Mouse (Mus musculus): ENCODE data around the gene Srgap1. TPM values are rescaled to one million over a fixed set of nuclear protein-coding genes. Genes with fewer than 3 reads are reported as not detected.
A peak's percentile ranks its signal among the peaks of the same experiment; 100 is the strongest.

Srgap1 gene
- polyA plus RNA-seq, 3 experiments from 2014 or later, result 0.09 TPM; not detected in 2

DNA sequence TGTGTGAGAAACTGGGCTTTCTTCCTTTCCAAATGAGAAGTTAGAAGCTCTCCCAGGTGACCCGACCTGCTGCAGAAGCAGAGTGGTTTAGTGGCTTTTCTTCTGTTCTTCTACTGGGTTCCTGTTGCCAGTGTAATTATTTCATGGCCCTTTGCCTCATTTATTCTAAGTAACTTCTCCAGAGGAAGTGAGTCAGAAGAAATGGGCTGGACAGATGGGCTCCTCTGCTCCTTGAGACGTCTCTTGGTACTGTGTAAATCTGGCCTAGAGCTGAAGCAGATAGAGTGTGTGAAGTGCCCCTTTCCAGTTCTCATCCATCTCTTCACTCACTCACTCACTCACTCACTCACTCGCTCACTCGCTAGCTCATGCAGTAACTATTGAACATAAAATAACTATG is 290.4 kb downstream of the Srgap1 start:
- ATAC-seq, result no peak

DNA sequence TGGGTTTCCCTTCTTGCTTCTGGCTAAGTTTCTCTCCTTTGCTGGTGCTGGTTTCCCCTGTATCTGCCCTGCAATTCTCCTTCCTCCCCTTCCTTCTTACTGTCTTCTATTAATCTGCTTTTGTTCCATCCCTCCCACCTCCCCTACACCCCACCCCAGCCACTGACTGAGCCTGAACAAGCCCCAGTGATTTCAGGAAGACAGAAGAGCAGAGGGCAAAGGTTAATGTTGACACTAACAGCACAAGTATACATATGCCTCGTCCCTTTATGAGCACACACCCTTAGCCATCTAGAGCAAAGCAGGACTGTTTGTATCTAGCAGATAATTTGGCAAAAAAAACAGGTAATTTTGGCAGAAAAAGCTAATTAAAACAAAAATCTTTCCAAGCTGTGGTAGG is 291.3 kb downstream of the Srgap1 start:
- no peak for ATAC-seq

DNA sequence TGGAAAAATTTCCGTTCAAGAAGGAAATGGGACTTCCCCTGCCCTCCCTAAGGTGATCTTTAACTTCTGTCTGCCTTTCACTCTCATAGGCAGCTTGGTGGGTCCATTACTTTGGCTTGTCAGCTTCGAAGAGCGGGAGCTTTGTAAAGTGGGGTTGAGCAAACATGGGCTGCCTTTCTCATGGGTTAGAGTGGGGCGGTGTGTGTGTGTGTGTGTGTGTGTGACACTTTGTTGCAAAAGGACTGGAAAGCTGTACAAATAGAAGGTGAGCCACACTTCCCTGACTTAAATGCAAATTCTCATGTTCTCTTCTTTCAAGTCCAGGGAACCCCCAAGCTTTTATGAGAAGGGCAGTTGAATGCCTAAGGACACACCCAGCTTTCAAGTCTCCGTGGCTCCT is 292.9 kb downstream of the Srgap1 start:
- no peak for ATAC-seq

DNA sequence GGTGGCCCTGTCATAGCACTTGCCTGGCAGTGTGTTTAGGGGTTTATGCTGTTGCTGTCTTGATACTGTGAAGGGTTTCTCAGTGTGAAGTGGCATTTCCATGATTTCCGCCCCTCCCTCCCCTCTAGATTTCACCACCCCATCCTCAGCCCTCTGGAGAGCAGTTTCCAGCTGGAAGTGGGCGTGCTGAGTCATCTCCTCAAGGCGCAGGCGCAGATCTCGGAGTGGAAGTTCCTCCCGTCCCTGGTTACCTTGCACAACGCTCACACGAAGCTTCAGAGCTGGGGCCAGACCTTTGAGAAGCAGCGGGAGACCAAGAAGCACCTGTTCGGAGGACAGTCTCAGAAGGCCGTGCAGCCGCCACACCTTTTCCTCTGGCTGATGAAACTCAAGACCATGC is 296.9 kb downstream of the Srgap1 start:
- no peak for ATAC-seq

DNA sequence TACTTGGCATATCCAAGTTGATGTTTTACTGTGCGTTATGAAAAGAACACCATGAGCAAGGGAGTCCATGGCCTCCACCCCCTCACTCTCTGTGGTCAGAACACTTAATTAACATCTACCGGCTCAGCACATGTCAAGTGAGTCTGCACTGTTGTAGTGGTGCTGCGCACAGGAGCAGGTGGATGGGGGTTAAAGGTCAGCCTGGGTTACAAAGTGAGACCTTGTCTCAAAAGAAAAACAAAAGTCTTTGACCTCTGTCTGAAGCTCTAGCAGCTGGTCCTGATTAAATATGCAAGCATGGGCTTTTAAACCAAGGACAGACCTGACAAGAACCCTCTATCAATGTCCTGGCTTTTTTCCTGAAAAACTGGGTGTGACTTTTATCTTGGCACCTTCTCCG is 304.8 kb downstream of the Srgap1 start:
- ATAC-seq, result no peak

DNA sequence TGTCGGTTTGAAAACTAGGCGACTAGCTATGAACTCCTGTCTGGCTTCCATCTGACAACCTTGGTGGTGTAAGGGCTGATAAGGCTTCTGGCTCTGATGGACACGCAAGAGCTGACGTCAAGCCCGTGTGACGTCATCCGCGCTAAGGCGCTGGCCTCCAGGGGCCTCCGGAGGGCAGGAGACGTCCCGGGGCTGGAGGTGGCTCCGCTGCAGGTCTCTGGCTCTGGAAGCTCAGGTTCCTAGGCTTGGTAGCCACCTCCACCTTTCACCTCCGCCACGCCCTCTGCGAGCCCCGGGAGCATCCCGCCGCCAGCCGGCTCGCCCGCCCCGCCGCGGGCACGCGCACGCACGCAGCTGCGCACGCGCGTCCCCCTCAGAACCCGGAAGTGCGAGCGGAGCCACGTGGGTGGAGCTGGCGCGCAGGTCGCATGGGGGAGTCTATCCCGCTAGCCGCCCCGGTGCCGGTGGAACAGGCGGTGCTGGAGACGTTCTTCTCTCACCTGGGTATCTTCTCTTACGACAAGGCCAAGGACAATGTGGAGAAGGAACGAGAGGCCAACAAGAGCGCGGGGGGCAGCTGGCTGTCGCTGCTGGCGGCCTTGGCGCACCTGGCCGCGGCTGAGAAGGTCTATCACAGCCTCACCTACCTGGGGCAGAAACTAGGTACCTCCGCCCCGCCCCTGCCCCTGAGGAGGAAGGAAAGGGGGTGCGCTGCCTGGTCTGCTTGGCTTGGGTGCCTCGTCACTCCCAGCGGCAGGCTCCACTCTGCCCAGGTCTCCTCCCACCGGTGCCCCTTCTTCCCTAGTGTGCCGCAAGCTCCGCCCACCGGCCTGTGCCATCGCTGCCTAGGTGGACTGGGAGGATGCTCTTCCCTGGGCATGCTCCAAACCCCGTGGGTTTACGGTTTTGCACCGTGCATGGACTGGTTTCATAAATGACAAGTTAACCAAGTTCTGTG is 307.3 kb downstream of the Srgap1 start, which contains the start of gene BC048403:
TSS of gene BC048403 (plus strand) at position 390 of the 958 bp plus-strand sequence.
- peak; percentile 82 for ATAC-seq

DNA sequence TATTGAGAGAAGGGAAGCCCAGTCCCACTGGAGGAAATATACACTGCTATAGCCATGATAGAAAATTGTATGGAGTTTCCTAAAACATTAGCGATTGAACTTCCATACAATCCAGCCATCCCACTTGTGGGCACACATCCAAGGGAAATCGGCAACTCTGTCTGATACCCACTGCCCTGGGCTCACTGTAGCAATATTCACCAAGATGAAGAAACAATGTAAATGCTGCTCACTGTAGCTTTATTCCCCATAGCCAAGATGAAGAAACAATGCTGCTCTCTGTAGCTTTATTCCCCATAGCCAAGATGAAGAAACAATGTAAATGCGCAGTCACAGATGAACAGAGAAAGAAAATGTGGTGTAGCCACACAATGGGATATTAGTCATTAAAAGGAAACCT is 309.9 kb downstream of the Srgap1 start:
- no peak for ATAC-seq

DNA sequence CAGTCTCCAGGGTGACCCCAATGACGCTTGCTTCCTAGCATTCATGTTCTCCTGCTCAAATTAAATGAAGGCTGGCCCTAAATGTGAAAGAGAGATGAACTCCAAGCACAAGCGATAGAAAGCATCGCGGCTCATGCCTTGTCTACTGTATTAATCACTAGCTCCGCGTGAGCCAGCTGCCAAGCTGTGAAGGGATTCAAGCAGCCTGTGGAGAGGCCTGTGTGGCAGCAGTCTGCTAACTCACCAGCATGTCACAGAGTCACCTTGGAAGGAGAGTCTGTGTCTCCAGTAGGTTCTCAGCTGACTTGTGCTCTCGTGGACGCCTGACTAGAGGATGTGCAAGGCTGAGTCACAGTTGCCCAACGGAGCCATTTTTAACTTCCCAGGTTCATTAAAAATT is 314.6 kb downstream of the Srgap1 start:
- ATAC-seq, result no peak

DNA sequence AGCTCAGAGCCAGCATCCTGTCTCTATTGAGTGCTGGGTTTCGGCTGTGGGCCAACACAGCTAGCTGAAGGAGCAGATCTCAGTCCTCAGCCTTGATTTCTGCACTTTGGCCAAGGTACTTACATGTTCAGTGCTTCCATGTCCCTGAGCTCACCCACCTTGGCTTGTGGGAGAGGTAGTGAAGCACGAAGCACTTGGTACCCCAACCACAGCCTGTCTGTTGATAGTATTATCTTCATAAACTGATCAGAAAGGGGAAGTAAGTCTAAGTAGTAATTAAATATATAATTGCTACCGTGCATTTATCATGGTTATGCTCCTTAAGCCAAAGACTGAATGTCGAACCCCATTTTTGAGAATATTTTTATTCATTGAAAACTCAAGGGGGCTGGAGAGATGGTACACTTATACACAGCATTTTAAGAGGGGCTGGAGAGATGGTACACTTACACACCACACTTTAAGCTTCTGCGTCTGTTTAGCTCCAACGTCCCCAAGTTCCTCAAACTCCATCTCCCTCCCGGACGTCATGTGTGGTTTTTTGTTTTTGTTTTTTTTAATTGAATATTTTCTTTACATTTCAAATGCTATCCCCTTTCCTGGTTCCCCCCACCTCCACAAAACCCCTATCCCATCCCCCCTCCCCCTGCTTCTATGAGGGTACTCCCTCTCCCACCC is 315.9 kb downstream of the Srgap1 start:
- ATAC-seq, result no peak

Other genes with a start within 250 kb of the Srgap1 start
- gene Rxylt1, start 50.1 kb upstream of the Srgap1 start, polyA plus RNA-seq (2017; shearing (Covaris generic)), result 10 to 100 TPM; 11.9 to 19.1 (median 12.2) TPM

Measured in inflammation-experienced regulatory T-cells, adult 6 months (primary cell).